Mouse (Mus musculus) stomach, embryonic 16.5 days (tissue): ENCODE measurements around the gene Pdzd9. TPM values are rescaled to one million over a fixed set of nuclear protein-coding genes. Genes with fewer than 3 reads are reported as not detected.

Experiments used
- ATAC-seq: fragments of 200-750 bp; cut with Nextera tagmentation; 2 replicates; pipeline ENCODE4 v1.8.0; 2017; ENCODE audit warnings: moderate number of reproducible peaks, moderate TSS enrichment; ENCODE audit not compliant: insufficient read depth, low FRiP score
- H3K27ac ChIP-seq: fragments of 300-500 bp; sonication (generic); 2 replicates; pipeline ENCODE4 v1.5.1; 2014; ENCODE audit warnings: low read length
- H3K27me3 ChIP-seq: fragments of 300-500 bp; sonication (generic); 2 replicates; pipeline ENCODE4 v1.6.1; 2014; ENCODE audit warnings: low read length, control low read depth, mixed read lengths; ENCODE audit not compliant: control insufficient read depth, insufficient read depth
- H3K36me3 ChIP-seq: fragments of 300-500 bp; sonication (generic); 2 replicates; pipeline ENCODE4 v1.6.1; 2014; ENCODE audit warnings: low read length; ENCODE audit not compliant: control insufficient read depth, insufficient read depth
- H3K4me1 ChIP-seq: fragments of 300-500 bp; sonication (generic); 2 replicates; pipeline ENCODE4 v1.6.1; 2014; ENCODE audit warnings: low read length, control low read depth, mixed read lengths; ENCODE audit not compliant: control insufficient read depth, insufficient read depth
- H3K4me2 ChIP-seq: fragments of 300-500 bp; sonication (generic); 2 replicates; pipeline ENCODE4 v1.6.1; 2014; ENCODE audit warnings: low read depth, low read length, mixed read lengths
- H3K4me3 ChIP-seq: fragments of 300-500 bp; sonication (generic); replicated peaks from 2 replicates; pipeline ENCODE4 v1.5.1; 2014; ENCODE audit warnings: mild to moderate bottlenecking, low read length
- H3K9ac ChIP-seq: fragments of 300-500 bp; sonication (generic); 2 replicates; pipeline ENCODE4 v1.6.1; 2014; ENCODE audit warnings: low read length
- H3K9me3 ChIP-seq: fragments of 300-500 bp; sonication (generic); replicated peaks from 2 replicates; pipeline ENCODE4 v1.6.1; 2016; ENCODE audit warnings: low read length, control low read depth; ENCODE audit not compliant: control insufficient read depth
- WGBS: fragments of 180-500 bp; shearing (Covaris S2); extraction: QIAGEN DNeasy Blood & Tissue Kit; methylation state at CpG from one replicate; pipeline ENCODE4 v1.1.7; 2014; 5-methylcytosine and 5-hydroxymethylcytosine counted together
- polyA plus RNA-seq: library from polyadenylated mRNA; unstranded; fragments of >200 nt; fragmentation: Nextera tagmentation; extraction: Ambion mirVana; gene quantifications from 2 replicates; pipeline ENCODE4 v1.2.1, GENCODE M21; 2015

Gene Pdzd9
- polyA plus RNA-seq, 1 experiment from 2014 or later: 0.17 TPM

DNA sequence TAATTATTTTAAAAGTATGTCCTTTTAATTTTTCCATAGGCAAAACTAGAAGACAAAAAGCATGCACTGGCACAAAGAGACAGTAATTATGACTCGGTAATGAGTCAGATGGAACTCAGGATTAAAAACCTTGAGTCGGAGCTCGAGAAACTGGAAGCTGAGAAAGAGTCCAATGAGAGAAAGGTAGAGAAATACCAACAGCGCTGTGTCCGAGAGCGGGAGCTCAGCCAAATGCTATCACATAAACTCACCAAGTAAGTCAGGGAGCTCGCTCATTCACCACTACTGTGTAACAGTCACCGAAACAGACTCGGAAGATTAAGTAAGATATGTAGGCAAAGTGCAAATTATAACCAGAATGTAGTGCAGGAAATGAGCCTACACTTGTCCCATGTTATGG, 49.3 kb downstream of the Pdzd9 start:
- Histone ChIP-seq H3K9me3 (no peaks in the 10 kb centered on the region), H3K27ac (no peak overlapping the region), H3K4me2 (no peak overlapping the region), H3K36me3 (no peaks in the 10 kb centered on the region), H3K27me3 (no peaks in the 10 kb centered on the region), H3K9ac (no peak overlapping the region), H3K4me1 (no peaks in the 10 kb centered on the region), H3K4me3 (no peak overlapping the region)
- ATAC-seq: no peak
- WGBS: 90% methylated on average over 9 of the region's 9 CpGs

DNA sequence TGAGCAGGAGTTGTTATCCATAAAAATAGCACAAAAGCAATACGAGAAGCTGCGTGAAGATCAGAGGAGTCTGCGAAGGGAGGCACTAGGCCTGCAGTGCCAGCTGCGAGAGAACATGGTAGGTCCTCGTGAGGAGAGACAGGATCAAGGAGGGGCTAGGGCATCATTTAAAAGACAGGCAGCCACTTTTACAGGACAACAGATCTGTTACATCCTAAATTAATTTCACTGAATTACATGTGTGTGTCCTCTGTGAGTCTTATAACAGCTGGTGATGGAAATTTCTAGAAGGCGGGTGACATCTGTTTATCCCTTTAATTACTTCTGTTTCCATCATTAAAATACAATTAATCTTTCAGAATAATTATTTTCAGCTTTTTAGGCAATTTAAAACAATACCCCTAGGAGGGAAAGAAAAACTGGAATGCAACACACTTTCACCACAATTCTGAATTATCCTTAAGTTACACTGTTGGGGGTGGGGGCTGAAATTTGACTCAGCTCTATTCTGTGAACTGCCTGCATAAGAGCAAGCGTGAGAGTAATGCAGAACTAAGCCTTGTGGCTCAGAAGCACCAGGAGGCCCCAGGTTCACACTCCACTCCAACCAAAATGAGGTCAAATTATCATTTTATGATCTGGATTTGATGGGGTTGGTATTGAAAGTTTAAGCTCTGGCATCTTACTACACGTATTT, 49.9 kb downstream of the Pdzd9 start:
- H3K4me3 ChIP-seq: no peak overlapping the region
- WGBS: 73% methylated on average over 8 of the region's 8 CpGs
- no peak overlapping the region for H3K9ac ChIP-seq
- H3K9me3 ChIP-seq: no peaks in the 10 kb centered on the region
- H3K36me3 ChIP-seq: no peaks in the 10 kb centered on the region
- ATAC-seq: no peak
- H3K27ac ChIP-seq: no peak overlapping the region
- no peak overlapping the region for H3K4me2 ChIP-seq
- H3K4me1 ChIP-seq: no peaks in the 10 kb centered on the region
- H3K27me3 ChIP-seq: no peaks in the 10 kb centered on the region

Other genes with a start within 250 kb of the Pdzd9 start
- 204 and 235 TPM in 2 replicates for gene Uqcrc2, start 35.2 kb downstream of the Pdzd9 start, polyA plus RNA-seq
- gene Mosmo, start 7.3 kb upstream of the Pdzd9 start, polyA plus RNA-seq: 6.2 and 7.7 TPM in 2 replicates
- 0.32 and 0.43 TPM in 2 replicates for gene Vwa3a, start 69.0 kb upstream of the Pdzd9 start, polyA plus RNA-seq
- not detected in 2 replicates for gene Gm5737, start 142.0 kb upstream of the Pdzd9 start, polyA plus RNA-seq
- gene Eef2k, start 172.5 kb upstream of the Pdzd9 start, polyA plus RNA-seq: 76.0 and 80.6 TPM in 2 replicates
- 33.8 and 34.0 TPM in 2 replicates for gene Polr3e, start 247.4 kb upstream of the Pdzd9 start, polyA plus RNA-seq